ENCODE assay signal across 9 mouse cellular contexts in the genomic region with DNA sequence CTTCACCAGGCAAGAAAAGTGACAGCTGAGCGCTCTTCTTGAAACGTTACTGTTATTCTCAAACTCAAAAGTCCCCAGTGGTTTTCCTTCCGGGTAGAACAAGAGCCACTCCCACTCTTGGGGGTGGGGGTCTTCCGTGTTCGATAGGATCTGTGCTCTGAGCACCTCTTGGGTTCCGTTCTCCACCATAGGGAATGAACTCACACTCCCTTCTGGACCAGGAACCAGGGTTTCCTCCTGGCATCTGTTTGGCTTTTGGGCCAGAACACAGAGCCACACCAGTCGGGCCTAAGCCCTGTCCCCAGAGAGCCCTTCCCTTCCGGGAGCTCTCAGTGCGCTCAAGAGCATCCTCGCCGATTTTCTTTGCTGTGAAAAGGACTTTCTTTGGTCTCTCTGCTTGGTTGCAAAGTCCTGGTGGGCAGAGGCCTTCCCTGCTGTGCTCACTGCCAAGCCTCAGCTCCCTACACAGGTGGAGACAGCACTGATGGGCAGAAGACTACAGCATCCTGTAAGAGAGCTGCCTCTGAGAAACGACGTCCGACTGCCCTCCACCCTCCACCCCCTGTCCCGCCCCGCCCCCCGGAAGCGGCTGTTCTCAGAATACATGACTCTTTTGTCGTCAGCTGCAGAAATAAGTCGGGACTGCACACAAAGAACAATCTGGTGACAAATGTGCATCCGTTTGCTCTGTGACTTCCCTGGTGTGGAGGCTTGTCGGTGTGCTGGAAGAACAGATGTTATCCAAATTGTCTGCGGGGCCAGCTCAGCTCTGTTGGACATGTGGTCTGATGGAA.
DNase-seq lines count a peak whose midpoint lies in the region; ATAC-seq lines count a peak whose summit lies in the region.
"Had no signal": no experiment of that assay in that cellular context is flagged by ENCODE, and none has a peak within 500 bp of the region (broad histone marks: within the 10 kb centered on the region; RNA-seq: fewer than 3 reads in every experiment).

No protein-coding gene starts in this region.

- no peaks in the 10 kb centered on the region for H3K36me3 ChIP-seq in forebrain, embryonic 11.5 days (ENCODE audit: control insufficient read depth, insufficient read depth, low read length)
- H3K36me3 ChIP-seq in hindbrain, embryonic 13.5 days = no peaks in the 10 kb centered on the region
- H3K36me3 ChIP-seq in liver, embryonic 13.5 days = no peaks in the 10 kb centered on the region

- H3K9me3 ChIP-seq in forebrain, embryonic 11.5 days (ENCODE audit: control insufficient read depth, low read length) = no peaks in the 10 kb centered on the region
- H3K9me3 ChIP-seq in hindbrain, embryonic 13.5 days = no peaks in the 10 kb centered on the region
- H3K9me3 ChIP-seq in liver, embryonic 13.5 days (replicated peaks) = no peaks in the 10 kb centered on the region

- WGBS in forebrain, embryonic 11.5 days = 18% methylated on average over 23 of the region's 23 CpGs
- 18% methylated on average over 23 of the region's 23 CpGs for WGBS in hindbrain, embryonic 13.5 days
- 12% methylated on average over 23 of the region's 23 CpGs for WGBS in liver, embryonic 13.5 days (ENCODE audit: insufficient replicate concordance)

- peak overlapping the region; percentile 40; the same call in 1 of the 2 replicates for H3K4me2 ChIP-seq in forebrain, embryonic 11.5 days (ENCODE audit: low read depth, low read length, severe bottlenecking)
- H3K4me2 ChIP-seq in hindbrain, embryonic 13.5 days = peak overlapping the region; percentile 53
- peak overlapping the region; percentile 45 for H3K4me2 ChIP-seq in liver, embryonic 13.5 days

- no peaks in the 10 kb centered on the region for H3K27me3 ChIP-seq in forebrain, embryonic 11.5 days (ENCODE audit: control insufficient read depth, insufficient read depth, low read length)
- H3K27me3 ChIP-seq in hindbrain, embryonic 13.5 days = no peaks in the 10 kb centered on the region
- H3K27me3 ChIP-seq in liver, embryonic 13.5 days = no peaks in the 10 kb centered on the region

- no peak overlapping the region; the same call in 1 of the 2 replicates for H3K4me3 ChIP-seq in forebrain, embryonic 11.5 days (ENCODE audit: low read depth, low read length)
- H3K4me3 ChIP-seq in hindbrain, embryonic 13.5 days = peak overlapping the region; percentile 25
- H3K4me3 ChIP-seq in liver, embryonic 13.5 days (replicated peaks) = peak overlapping the region; percentile 16; the same call in 1 of the 2 replicates

- DNase-seq in gastrocnemius, postnatal 10 days = peak; percentile 34
- no peak for DNase-seq in gastrocnemius, adult 18-20 months (ENCODE audit: low spot score)
- peak; percentile 65 for DNase-seq in forebrain, embryonic 11.5 days (ENCODE audit: low spot score)
- no peak for DNase-seq in liver, embryonic 13.5 days
- DNase-seq in neural tube, embryonic 10.5 days (ENCODE audit: extremely low spot score, low spot score) = peak; percentile 65
- DNase-seq in thymus, postnatal 14 days = peak; percentile 91
- no peak for DNase-seq in urinary bladder, postnatal 36 days (ENCODE audit: low spot score in 2 of 2)

- peak overlapping the region; percentile 30; the same call in 1 of the 2 replicates for H3K9ac ChIP-seq in forebrain, embryonic 11.5 days (ENCODE audit: low read length)
- 0 out of 2 replicates have a peak overlapping the region, but pooled peaks have one; percentile 43 for H3K9ac ChIP-seq in hindbrain, embryonic 13.5 days
- H3K9ac ChIP-seq in liver, embryonic 13.5 days = no peak overlapping the region

- H3K4me1 ChIP-seq in forebrain, embryonic 11.5 days (replicated peaks; ENCODE audit: control insufficient read depth, insufficient read depth, low read length) = no peaks in the 10 kb centered on the region
- peaks cover 17% of the 10 kb centered on the region for H3K4me1 ChIP-seq in hindbrain, embryonic 13.5 days (replicated peaks)
- peaks cover 4% of the 10 kb centered on the region; the same call in 1 of the 2 replicates for H3K4me1 ChIP-seq in liver, embryonic 13.5 days (replicated peaks)

- ATAC-seq in forebrain, embryonic 11.5 days (replicated peaks; ENCODE audit: low FRiP score) = 0 out of 2 replicates have a peak, but pooled peaks have one; percentile 67
- ATAC-seq in hindbrain, embryonic 13.5 days (ENCODE audit: low FRiP score) = peak; percentile 76
- 0 out of 2 replicates have a peak, but pooled peaks have one; percentile 50 for ATAC-seq in liver, embryonic 13.5 days (ENCODE audit: low read depth)

- no peak overlapping the region for H3K27ac ChIP-seq in forebrain, embryonic 11.5 days (ENCODE audit: low read depth, low read length)
- peak overlapping the region; percentile 62 for H3K27ac ChIP-seq in hindbrain, embryonic 13.5 days
- H3K27ac ChIP-seq in liver, embryonic 13.5 days = no peak overlapping the region
- H3K27ac ChIP-seq: macrophage had no signal

Comparison
In these comparisons a context has a peak if more than half of its experiments do, and no peak if none do; other contexts are left out.
1. DNase-seq: peak in gastrocnemius, postnatal 10 days (single experiment), forebrain, embryonic 11.5 days (single experiment), neural tube, embryonic 10.5 days (single experiment) and thymus, postnatal 14 days (single experiment); none in gastrocnemius, adult 18-20 months (single experiment), liver, embryonic 13.5 days (single experiment) and urinary bladder, postnatal 36 days (0 of 2).
2. Peak in every context shown above with its lines, with median percentiles within 50 percentile points of each other: ATAC-seq and H3K4me2 ChIP-seq.